In the genomic region with DNA sequence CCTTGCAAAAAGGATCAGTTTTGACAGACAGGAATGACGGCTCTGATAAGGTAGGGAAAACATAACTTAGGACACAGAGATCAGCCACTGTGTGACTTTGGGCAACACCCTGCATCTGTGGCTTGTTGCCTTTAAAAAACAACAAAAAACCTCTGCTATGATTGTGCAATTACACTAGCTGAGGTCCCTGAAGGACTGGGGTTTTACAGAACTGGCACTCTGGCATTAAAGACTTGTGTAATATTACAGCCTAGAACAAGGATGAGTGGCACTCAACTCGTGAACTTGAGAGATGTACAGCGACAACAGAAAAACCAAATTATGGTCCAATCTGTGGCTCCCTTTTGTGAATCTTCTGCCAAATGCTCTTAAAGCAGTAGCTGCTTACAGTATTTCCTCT, we compare ENCODE assay signal across 14 mouse cellular contexts. TPM values are rescaled to one million over a fixed set of nuclear protein-coding genes. Genes with fewer than 3 reads are reported as not detected.
DNase-seq lines count a peak whose midpoint lies in the region; ATAC-seq and TF ChIP-seq lines count a peak whose summit lies in the region.
"Had no signal": no experiment of that assay in that cellular context is flagged by ENCODE, and none has a peak within 500 bp of the region (broad histone marks: within the 10 kb centered on the region; RNA-seq: fewer than 3 reads in every experiment).

No protein-coding gene starts in this region.

- peak; percentile 51 for DNase-seq in lung, postnatal 25 days (ENCODE audit: low spot score)
- DNase-seq in lung, postnatal 14 days, result no peak
- DNase-seq in retina, postnatal 1 day, result no peak
- no peak for DNase-seq in urinary bladder, adult 18-20 months (ENCODE audit: low spot score in 2 of 2)
- DNase-seq: adrenal gland, postnatal 36 days; thymus, postnatal 14 days had no signal

- no peak for TF ChIP-seq CTCF in cortical plate, adult 2 months (IDR thresholded peaks at IDR 0.05; ENCODE audit: extremely low read depth, insufficient read depth, low read length)

- H3K9me3 ChIP-seq in heart, embryonic 13.5 days, result no peaks in the 10 kb centered on the region
- H3K9me3 ChIP-seq in heart, embryonic 12.5 days (replicated peaks), result no peaks in the 10 kb centered on the region
- H3K9me3 ChIP-seq: embryonic facial prominence, embryonic 12.5 days; hindbrain, embryonic 15.5 days; kidney, embryonic 15.5 days had no signal

- H3K4me2 ChIP-seq in heart, embryonic 13.5 days, result no peak overlapping the region
- no peak overlapping the region for H3K4me2 ChIP-seq in heart, embryonic 12.5 days
- H3K4me2 ChIP-seq: embryonic facial prominence, embryonic 12.5 days; hindbrain, embryonic 15.5 days; kidney, embryonic 15.5 days had no signal

- no peak for TF ChIP-seq POLR2A in cortical plate, adult 2 months (IDR thresholded peaks at IDR 0.05; ENCODE audit: extremely low read depth, insufficient read depth, low read length)

- peaks cover 93% of the 10 kb centered on the region for H3K36me3 ChIP-seq in heart, embryonic 13.5 days
- H3K36me3 ChIP-seq in heart, embryonic 12.5 days, result peaks cover 80% of the 10 kb centered on the region

- peaks cover 42% of the 10 kb centered on the region for H3K4me1 ChIP-seq in heart, embryonic 13.5 days
- peaks cover 29% of the 10 kb centered on the region for H3K4me1 ChIP-seq in heart, embryonic 12.5 days (replicated peaks)
- H3K4me1 ChIP-seq in cortical plate, adult 2 months (ENCODE audit: control insufficient read depth, insufficient read depth, low read length), result peaks cover 4% of the 10 kb centered on the region; the same call in 1 of the 2 replicates

- H3K27me3 ChIP-seq in heart, embryonic 13.5 days (replicated peaks), result no peaks in the 10 kb centered on the region
- H3K27me3 ChIP-seq in heart, embryonic 12.5 days (replicated peaks), result no peaks in the 10 kb centered on the region
- H3K27me3 ChIP-seq: embryonic facial prominence, embryonic 12.5 days; hindbrain, embryonic 15.5 days; kidney, embryonic 15.5 days had no signal

- H3K4me3 ChIP-seq in heart, embryonic 13.5 days, result no peak overlapping the region
- no peak overlapping the region for H3K4me3 ChIP-seq in heart, embryonic 12.5 days
- H3K4me3 ChIP-seq in cortical plate, adult 2 months (ENCODE audit: insufficient read depth, low read length), result no peak overlapping the region
- H3K4me3 ChIP-seq: embryonic facial prominence, embryonic 12.5 days; hindbrain, embryonic 15.5 days; kidney, embryonic 15.5 days had no signal

- peak overlapping the region; percentile 55 for H3K27ac ChIP-seq in heart, embryonic 13.5 days (replicated peaks)
- H3K27ac ChIP-seq in heart, embryonic 12.5 days (ENCODE audit: poor library complexity, severe bottlenecking), result no peak overlapping the region
- 0 out of 2 replicates have a peak overlapping the region, but pooled peaks have one; percentile 19 for H3K27ac ChIP-seq in cortical plate, adult 2 months (ENCODE audit: insufficient read depth, low read length)
- H3K27ac ChIP-seq: embryonic facial prominence, embryonic 12.5 days; hindbrain, embryonic 15.5 days had no signal

- no peak for ATAC-seq in heart, embryonic 13.5 days (ENCODE audit: extremely low read depth, insufficient number of reproducible peaks, low FRiP score, low TSS enrichment)
- ATAC-seq in heart, embryonic 12.5 days (ENCODE audit: insufficient number of reproducible peaks, low FRiP score), result no peak
- ATAC-seq in megakaryocyte, adult 5-6 weeks (ENCODE audit: poor library complexity, severe bottlenecking), result peak; percentile 55
- ATAC-seq: CD4-positive, CD25-positive, alpha-beta regulatory T cell, adult 4 months had no signal

- H3K9ac ChIP-seq in heart, embryonic 13.5 days, result no peak overlapping the region
- H3K9ac ChIP-seq in heart, embryonic 12.5 days, result no peak overlapping the region
- H3K9ac ChIP-seq: embryonic facial prominence, embryonic 12.5 days; hindbrain, embryonic 15.5 days; kidney, embryonic 15.5 days had no signal

- 83% methylated on average over 3 of the region's 3 CpGs for WGBS in heart, embryonic 13.5 days
- 77% methylated on average over 3 of the region's 3 CpGs for WGBS in heart, embryonic 12.5 days

RNA-seq across cellular contexts. Expression of a gene that starts 5.8 kb away (rescaled TPM):
- 82.1 and 89.2 TPM in 2 replicates for polyA plus RNA-seq in heart, embryonic 13.5 days (2015; fragmentation: Nextera tagmentation; extraction: Ambion mirVana)
- polyA plus RNA-seq in heart, embryonic 12.5 days (2016; fragmentation: Nextera tagmentation; extraction: Ambion mirVana), result 80.5 and 83.4 TPM in 2 replicates
- 325 and 368 TPM in 2 replicates for polyA plus RNA-seq in cortical plate, adult 2 months (2012; rRNA removed)
- total RNA-seq in megakaryocyte, adult 5-6 weeks (2015), result 370 and 392 TPM in 2 replicates
- 556 and 612 TPM in 2 replicates for total RNA-seq in megakaryocyte, adult 5-6 weeks (2017)

RNA-seq across cellular contexts. Expression of a gene that starts 16.8 kb away (rescaled TPM):
- polyA plus RNA-seq in heart, embryonic 13.5 days (2015; fragmentation: Nextera tagmentation; extraction: Ambion mirVana), result not detected in 2 replicates
- 0.03 TPM in 1 of 2 replicates, not detected in the other for polyA plus RNA-seq in heart, embryonic 12.5 days (2016; fragmentation: Nextera tagmentation; extraction: Ambion mirVana)
- 13.7 and 15.1 TPM in 2 replicates for polyA plus RNA-seq in cortical plate, adult 2 months (2012; rRNA removed)
- total RNA-seq in megakaryocyte, adult 5-6 weeks (2015), result 0.11 TPM in 1 of 2 replicates, not detected in the other
- 0.08 TPM in 1 of 2 replicates, not detected in the other for total RNA-seq in megakaryocyte, adult 5-6 weeks (2017)
- polyA plus RNA-seq: CD4-positive, CD25-positive, alpha-beta regulatory T cell, adult 4 months; kidney, embryonic 15.5 days had no signal

Comparison
In these comparisons a context has a peak if more than half of its experiments do, and no peak if none do; other contexts are left out.
1. RNA of a gene that starts 16.8 kb away (polyA plus RNA-seq): 13.7 to 15.1 TPM in cortical plate, adult 2 months; not detected in heart, embryonic 13.5 days and 0.03 TPM in heart, embryonic 12.5 days; every median in the first group is over 10 times any median in the second.